Mouse (Mus musculus): Measurements from ENCODE around the gene E2f6. TPM values are rescaled to one million over a fixed set of nuclear protein-coding genes. Genes with fewer than 3 reads are reported as not detected.

E2f6 gene
- polyA plus RNA-seq (2014; fragmentation: Nextera tagmentation; extraction: Ambion mirVana) = 77.4 and 89.1 TPM in 2 replicates

GRCm38 (mm10) chr12:16810525-16811431, at the start of gene E2f6:
E2f6 (plus strand) TSS chr12:16810963.
- Histone ChIP-seq H3K4me3 (ENCODE audit: low read depth, low read length) (peak within 1 kb of the TSS; percentile 76), H3K9ac (ENCODE audit: low read length) (peak within 1 kb of the TSS; percentile 89), H3K4me2 (ENCODE audit: low read depth, low read length, severe bottlenecking) (peak within 1 kb of the TSS; percentile 86), H3K27ac (ENCODE audit: low read depth, low read length) (no peak within 1 kb of the TSS), H3K27me3 (ENCODE audit: control insufficient read depth, insufficient read depth, low read length) (peaks cover 21% of the 10 kb centered on the region), H3K36me3 (ENCODE audit: control insufficient read depth, insufficient read depth, low read length) (no peaks in the 10 kb centered on the region), H3K4me1 (replicated peaks; ENCODE audit: control insufficient read depth, insufficient read depth, low read length) (peaks cover 2% of the 10 kb centered on the region; the same call in 1 of the 2 replicates), H3K9me3 (ENCODE audit: control insufficient read depth, low read length) (no peaks in the 10 kb centered on the region; the same call in 1 of the 2 replicates)
- peak; percentile 91 for DNase-seq (ENCODE audit: low spot score)
- peak; percentile 89 for ATAC-seq (replicated peaks; ENCODE audit: low FRiP score)
- WGBS = 7% methylated on average over 79 of the region's 81 CpGs

- Histone ChIP-seq H3K9me3 (ENCODE audit: control insufficient read depth, low read length) (no peaks in the 10 kb centered on the region), H3K27ac (ENCODE audit: low read depth, low read length) (no peak overlapping the region), H3K4me3 (ENCODE audit: low read depth, low read length) (no peak overlapping the region), H3K4me1 (replicated peaks; ENCODE audit: control insufficient read depth, insufficient read depth, low read length) (no peaks in the 10 kb centered on the region), H3K9ac (ENCODE audit: low read length) (no peak overlapping the region), H3K27me3 (ENCODE audit: control insufficient read depth, insufficient read depth, low read length) (no peaks in the 10 kb centered on the region), H3K36me3 (ENCODE audit: control insufficient read depth, insufficient read depth, low read length) (no peaks in the 10 kb centered on the region), H3K4me2 (ENCODE audit: low read depth, low read length, severe bottlenecking) (no peak overlapping the region)
- 97% methylated on average over 3 of the region's 3 CpGs for WGBS
- DNase-seq (ENCODE audit: low spot score) (no peak), ATAC-seq (replicated peaks; ENCODE audit: low FRiP score) (no peak)
Observed at GRCm38 (mm10) chr12:16761461-16761860, 49.3 kb upstream of the E2f6 start.

GRCm38 (mm10) chr12:16763649-16764422, 46.9 kb upstream of the E2f6 start:
- H3K4me3 ChIP-seq (ENCODE audit: low read depth, low read length) = no peak overlapping the region
- H3K4me1 ChIP-seq (replicated peaks; ENCODE audit: control insufficient read depth, insufficient read depth, low read length) = no peaks in the 10 kb centered on the region
- WGBS = 78% methylated on average over 4 of the region's 4 CpGs
- H3K27me3 ChIP-seq (ENCODE audit: control insufficient read depth, insufficient read depth, low read length) = no peaks in the 10 kb centered on the region
- H3K4me2 ChIP-seq (ENCODE audit: low read depth, low read length, severe bottlenecking) = no peak overlapping the region
- H3K9me3 ChIP-seq (ENCODE audit: control insufficient read depth, low read length) = no peaks in the 10 kb centered on the region
- H3K9ac ChIP-seq (ENCODE audit: low read length) = no peak overlapping the region
- no peak overlapping the region for H3K27ac ChIP-seq (ENCODE audit: low read depth, low read length)
- ATAC-seq (replicated peaks; ENCODE audit: low FRiP score) (no peak), DNase-seq (ENCODE audit: low spot score) (no peak)
- no peaks in the 10 kb centered on the region for H3K36me3 ChIP-seq (ENCODE audit: control insufficient read depth, insufficient read depth, low read length)

- Histone ChIP-seq H3K9me3 (ENCODE audit: control insufficient read depth, low read length) (no peaks in the 10 kb centered on the region), H3K27ac (ENCODE audit: low read depth, low read length) (no peak overlapping the region), H3K4me1 (replicated peaks; ENCODE audit: control insufficient read depth, insufficient read depth, low read length) (no peaks in the 10 kb centered on the region), H3K4me2 (ENCODE audit: low read depth, low read length, severe bottlenecking) (no peak overlapping the region), H3K27me3 (ENCODE audit: control insufficient read depth, insufficient read depth, low read length) (no peaks in the 10 kb centered on the region), H3K9ac (ENCODE audit: low read length) (no peak overlapping the region), H3K4me3 (ENCODE audit: low read depth, low read length) (no peak overlapping the region), H3K36me3 (ENCODE audit: control insufficient read depth, insufficient read depth, low read length) (no peaks in the 10 kb centered on the region)
- WGBS = 87% methylated on average over 12 of the region's 12 CpGs
- DNase-seq (ENCODE audit: low spot score) (no peak), ATAC-seq (replicated peaks; ENCODE audit: low FRiP score) (no peak)
Observed at GRCm38 (mm10) chr12:16764776-16765445, 45.9 kb upstream of the E2f6 start.

- no peak overlapping the region for H3K4me2 ChIP-seq (ENCODE audit: low read depth, low read length, severe bottlenecking)
- H3K9ac ChIP-seq (ENCODE audit: low read length) = no peak overlapping the region
- no peaks in the 10 kb centered on the region for H3K4me1 ChIP-seq (replicated peaks; ENCODE audit: control insufficient read depth, insufficient read depth, low read length)
- no peaks in the 10 kb centered on the region for H3K27me3 ChIP-seq (ENCODE audit: control insufficient read depth, insufficient read depth, low read length)
- H3K36me3 ChIP-seq (ENCODE audit: control insufficient read depth, insufficient read depth, low read length) = no peaks in the 10 kb centered on the region
- DNase-seq (ENCODE audit: low spot score) (no peak), ATAC-seq (replicated peaks; ENCODE audit: low FRiP score) (no peak)
- WGBS = 85% methylated on average over 3 of the region's 3 CpGs
- H3K27ac ChIP-seq (ENCODE audit: low read depth, low read length) = no peak overlapping the region
- no peaks in the 10 kb centered on the region for H3K9me3 ChIP-seq (ENCODE audit: control insufficient read depth, low read length)
- no peak overlapping the region for H3K4me3 ChIP-seq (ENCODE audit: low read depth, low read length)
Observed at GRCm38 (mm10) chr12:16768251-16768650, 42.5 kb upstream of the E2f6 start.

- Histone ChIP-seq H3K27me3 (ENCODE audit: control insufficient read depth, insufficient read depth, low read length) (no peaks in the 10 kb centered on the region), H3K36me3 (ENCODE audit: control insufficient read depth, insufficient read depth, low read length) (no peaks in the 10 kb centered on the region), H3K4me3 (ENCODE audit: low read depth, low read length) (no peak overlapping the region), H3K4me2 (ENCODE audit: low read depth, low read length, severe bottlenecking) (no peak overlapping the region), H3K4me1 (replicated peaks; ENCODE audit: control insufficient read depth, insufficient read depth, low read length) (no peaks in the 10 kb centered on the region), H3K9ac (ENCODE audit: low read length) (no peak overlapping the region), H3K9me3 (ENCODE audit: control insufficient read depth, low read length) (no peaks in the 10 kb centered on the region), H3K27ac (ENCODE audit: low read depth, low read length) (no peak overlapping the region)
- ATAC-seq (replicated peaks; ENCODE audit: low FRiP score) (no peak), DNase-seq (ENCODE audit: low spot score) (no peak)
- 82% methylated on average over 2 of the region's 2 CpGs for WGBS
Observed at GRCm38 (mm10) chr12:16768711-16769110, 42.1 kb upstream of the E2f6 start.

- DNase-seq (ENCODE audit: low spot score) (no peak), ATAC-seq (replicated peaks; ENCODE audit: low FRiP score) (no peak)
- no peak overlapping the region for H3K9ac ChIP-seq (ENCODE audit: low read length)
- H3K4me2 ChIP-seq (ENCODE audit: low read depth, low read length, severe bottlenecking) = no peak overlapping the region
- no peaks in the 10 kb centered on the region for H3K4me1 ChIP-seq (replicated peaks; ENCODE audit: control insufficient read depth, insufficient read depth, low read length)
- H3K36me3 ChIP-seq (ENCODE audit: control insufficient read depth, insufficient read depth, low read length) = no peaks in the 10 kb centered on the region
- 93% methylated on average over 6 of the region's 6 CpGs for WGBS
- H3K9me3 ChIP-seq (ENCODE audit: control insufficient read depth, low read length) = no peaks in the 10 kb centered on the region
- H3K4me3 ChIP-seq (ENCODE audit: low read depth, low read length) = no peak overlapping the region
- no peak overlapping the region for H3K27ac ChIP-seq (ENCODE audit: low read depth, low read length)
- no peaks in the 10 kb centered on the region for H3K27me3 ChIP-seq (ENCODE audit: control insufficient read depth, insufficient read depth, low read length)
Observed at GRCm38 (mm10) chr12:16769601-16770165, 41.1 kb upstream of the E2f6 start.

- H3K4me3 ChIP-seq (ENCODE audit: low read depth, low read length) = no peak overlapping the region
- ATAC-seq (replicated peaks; ENCODE audit: low FRiP score) = no peak
- WGBS = 93% methylated on average over 4 of the region's 4 CpGs
Observed at GRCm38 (mm10) chr12:16774605-16775004, 36.2 kb upstream of the E2f6 start.

More at GRCm38 (mm10) chr12:16774605-16775004, 36.2 kb upstream of the E2f6 start:
- Histone ChIP-seq H3K9me3 (ENCODE audit: control insufficient read depth, low read length) (no peaks in the 10 kb centered on the region), H3K4me1 (replicated peaks; ENCODE audit: control insufficient read depth, insufficient read depth, low read length) (no peaks in the 10 kb centered on the region), H3K27ac (ENCODE audit: low read depth, low read length) (no peak overlapping the region), H3K4me2 (ENCODE audit: low read depth, low read length, severe bottlenecking) (no peak overlapping the region), H3K27me3 (ENCODE audit: control insufficient read depth, insufficient read depth, low read length) (no peaks in the 10 kb centered on the region), H3K9ac (ENCODE audit: low read length) (no peak overlapping the region), H3K36me3 (ENCODE audit: control insufficient read depth, insufficient read depth, low read length) (no peaks in the 10 kb centered on the region)
- DNase-seq (ENCODE audit: low spot score) = no peak

All from forebrain, embryonic 11.5 days (tissue).